Mouse (Mus musculus) intestine, postnatal 0 days (tissue): ENCODE data around the gene Samm50. TPM values are rescaled to one million over a fixed set of nuclear protein-coding genes. Genes with fewer than 3 reads are reported as not detected.

ENCODE experiments used
- ATAC-seq: fragments of 200-750 bp; cut with Nextera tagmentation; 2 replicates; pipeline ENCODE4 v1.8.0; 2017; ENCODE audit warnings: mild to moderate bottlenecking, moderate TSS enrichment, moderate library complexity
- H3K27ac ChIP-seq: fragments of 300-500 bp; sonication (generic); 2 replicates; pipeline ENCODE4 v1.5.1; 2014; ENCODE audit warnings: mild to moderate bottlenecking, low read depth, low read length, moderate library complexity
- H3K27me3 ChIP-seq: fragments of 300-500 bp; sonication (generic); replicated peaks from 2 replicates; pipeline ENCODE4 v1.6.1; 2014; ENCODE audit warnings: low read length, mixed read lengths; ENCODE audit not compliant: control insufficient read depth, insufficient read depth
- H3K36me3 ChIP-seq: fragments of 300-500 bp; sonication (generic); 2 replicates; pipeline ENCODE4 v1.6.1; 2014; ENCODE audit warnings: mild to moderate bottlenecking, moderate library complexity; ENCODE audit not compliant: control insufficient read depth, insufficient read depth
- H3K4me1 ChIP-seq: fragments of 300-500 bp; sonication (generic); replicated peaks from 2 replicates; pipeline ENCODE4 v1.6.1; 2014; ENCODE audit warnings: antibody characterized with exemption, low read length, mixed read lengths; ENCODE audit not compliant: control insufficient read depth, insufficient read depth
- H3K4me2 ChIP-seq: fragments of 300-500 bp; sonication (generic); replicated peaks from 2 replicates; pipeline ENCODE4 v1.6.1; 2014; ENCODE audit warnings: low read depth, mild to moderate bottlenecking, moderate library complexity
- H3K4me3 ChIP-seq: fragments of 300-500 bp; sonication (generic); 2 replicates; pipeline ENCODE4 v1.5.1; 2014; ENCODE audit warnings: low read depth, low read length
- H3K9ac ChIP-seq: fragments of 300-500 bp; sonication (generic); 2 replicates; pipeline ENCODE4 v1.6.1; 2014; ENCODE audit warnings: mild to moderate bottlenecking, low read depth, low read length
- H3K9me3 ChIP-seq: fragments of 300-500 bp; sonication (generic); 2 replicates; pipeline ENCODE4 v1.6.1; 2016; ENCODE audit warnings: mixed run types; ENCODE audit not compliant: control insufficient read depth
- CTCF ChIP-seq: sonication (generic); IDR thresholded peaks from 2 replicates; pipeline ENCODE4 v1.5.1; 2016; ENCODE audit warnings: low read depth, mild to moderate bottlenecking, control low read depth, antibody characterized with exemption, moderate library complexity
- WGBS: fragments of 180-500 bp; shearing (Covaris S2); extraction: QIAGEN DNeasy Blood & Tissue Kit; methylation state at CpG from one replicate; pipeline ENCODE4 v1.1.7; 2014; 5-methylcytosine and 5-hydroxymethylcytosine counted together
- polyA plus RNA-seq: library from polyadenylated mRNA; unstranded; fragments of >200 nt; fragmentation: Nextera tagmentation; extraction: Ambion mirVana; gene quantifications from 2 replicates; pipeline ENCODE4 v1.2.1, GENCODE M21; 2015

Gene Samm50
- polyA plus RNA-seq, 1 experiment from 2014 or later: 110 TPM

DNA sequence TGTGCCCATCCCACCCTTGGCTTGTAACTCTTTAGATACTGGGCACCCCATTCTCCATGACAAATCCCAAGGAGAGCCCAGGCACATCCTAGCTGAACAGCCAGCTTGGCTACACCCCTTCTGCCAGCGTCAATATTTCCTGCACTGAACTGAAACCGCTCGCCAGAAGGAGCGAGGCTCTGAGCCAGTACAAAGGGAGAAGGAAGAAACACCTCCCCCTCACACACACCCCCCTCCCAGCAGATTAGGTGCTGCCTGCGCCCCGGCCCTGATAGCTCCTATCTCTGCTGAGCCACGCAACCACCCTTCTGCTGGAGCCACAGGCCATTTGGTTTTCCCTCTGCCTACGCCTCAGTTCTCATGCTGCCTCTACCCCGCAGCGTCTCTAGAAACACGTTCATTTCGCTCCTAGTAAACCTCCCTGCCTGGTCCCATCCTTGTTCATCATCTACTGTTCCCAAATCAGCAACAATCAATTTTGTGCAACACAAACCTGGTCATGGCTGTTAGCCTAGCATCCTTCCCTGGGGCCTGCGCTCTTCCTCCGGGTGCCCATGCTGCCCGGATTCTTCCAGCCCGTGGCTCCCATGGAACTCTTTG lies 39.2 kb downstream of the Samm50 start:
- no peak for ATAC-seq
- H3K36me3 ChIP-seq: no peaks in the 10 kb centered on the region
- TF ChIP-seq CTCF: no peak
- H3K27ac ChIP-seq: no peak overlapping the region
- no peak overlapping the region for H3K9ac ChIP-seq
- H3K4me1 ChIP-seq: no peaks in the 10 kb centered on the region
- 10% methylated on average over 16 of the region's 16 CpGs for WGBS
- no peaks in the 10 kb centered on the region for H3K9me3 ChIP-seq
- H3K27me3 ChIP-seq: peaks cover 13% of the 10 kb centered on the region
- peak overlapping the region; percentile 49 for H3K4me3 ChIP-seq
- peak overlapping the region; percentile 78 for H3K4me2 ChIP-seq

DNA sequence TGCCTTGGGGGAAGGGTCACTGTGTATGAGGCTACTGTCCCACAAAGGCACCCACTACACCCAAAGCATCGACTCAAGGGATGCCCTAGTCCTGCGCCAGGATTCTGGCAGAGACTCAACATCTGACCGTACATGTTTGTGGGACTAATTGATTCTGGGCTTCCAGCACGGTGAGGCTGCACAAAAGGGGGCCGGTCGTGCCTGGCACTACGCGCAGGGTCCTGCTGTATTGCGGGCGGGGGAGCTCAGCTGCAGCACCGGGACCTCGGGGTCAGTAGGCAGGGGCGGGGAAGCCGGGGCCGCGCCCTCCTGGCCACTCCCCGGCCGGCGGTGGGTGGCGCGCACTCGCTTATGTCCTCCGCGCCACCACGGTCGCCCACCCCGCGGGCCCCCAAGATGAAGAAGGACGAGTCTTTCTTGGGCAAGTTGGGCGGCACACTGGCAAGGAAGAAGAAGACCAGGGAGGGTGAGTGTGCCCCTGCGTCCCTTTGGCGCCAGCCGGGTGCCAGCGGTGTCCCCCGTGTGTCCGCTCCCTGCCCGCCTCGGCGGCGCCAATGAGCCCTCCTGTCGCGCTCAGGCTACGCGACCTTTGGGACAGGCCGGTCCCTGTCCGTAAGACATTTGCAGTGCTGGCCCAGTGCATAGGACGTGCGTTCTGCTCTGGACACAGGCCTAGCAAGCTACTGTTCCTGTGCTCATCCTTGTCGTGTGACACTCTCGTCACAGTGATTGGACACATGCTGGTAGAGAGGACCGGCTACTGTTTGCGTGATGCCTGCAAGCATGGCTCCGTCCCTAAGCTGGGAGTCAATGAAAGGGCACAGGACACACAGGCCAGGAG lies 39.9 kb downstream of the Samm50 start, which contains the start of gene Parvb:
Gene Parvb, plus strand, starts transcription at position 323 of the 841 bp plus-strand sequence.
- Histone ChIP-seq H3K4me3 (peak within 1 kb of the TSS; percentile 49), H3K4me2 (peak within 1 kb of the TSS; percentile 78), H3K27me3 (peaks cover 13% of the 10 kb centered on the region), H3K9ac (peak within 1 kb of the TSS; percentile 32; the same call in 1 of the 2 replicates), H3K36me3 (no peaks in the 10 kb centered on the region), H3K9me3 (no peaks in the 10 kb centered on the region), H3K27ac (no peak within 1 kb of the TSS), H3K4me1 (no peaks in the 10 kb centered on the region)
- WGBS: 2% methylated on average over 52 of the region's 53 CpGs
- ATAC-seq: 0 out of 2 replicates have a peak, but pooled peaks have one; percentile 26
- TF ChIP-seq CTCF: no peak

DNA sequence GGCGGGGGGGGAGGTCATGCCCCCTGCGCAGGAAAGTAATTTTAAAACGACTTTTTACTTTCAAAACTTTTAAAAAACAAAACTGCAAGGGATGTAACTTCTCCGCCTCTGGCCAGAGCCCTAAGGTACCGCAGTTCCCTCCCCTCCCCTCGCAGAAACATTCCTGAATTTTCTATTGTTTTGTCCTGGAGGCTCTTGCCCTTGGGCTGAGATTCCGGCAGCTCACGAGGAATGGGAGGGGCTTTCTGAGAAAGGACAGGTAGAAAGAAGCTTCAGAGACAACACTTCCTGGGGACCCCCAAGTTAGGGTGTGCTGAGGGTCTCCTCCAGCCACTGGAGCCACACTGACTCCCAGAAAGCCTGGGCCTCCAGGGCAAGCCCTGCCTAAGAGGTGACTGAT lies 40.6 kb downstream of the Samm50 start:
- ATAC-seq: no peak
- H3K9ac ChIP-seq: no peak overlapping the region
- H3K4me2 ChIP-seq: peak overlapping the region; percentile 78
- 41% methylated on average over 8 of the region's 8 CpGs for WGBS
- TF ChIP-seq CTCF: no peak
- H3K4me3 ChIP-seq: peak overlapping the region; percentile 49
- no peaks in the 10 kb centered on the region for H3K9me3 ChIP-seq
- no peaks in the 10 kb centered on the region for H3K4me1 ChIP-seq
- H3K27me3 ChIP-seq: peaks cover 13% of the 10 kb centered on the region
- no peak overlapping the region for H3K27ac ChIP-seq
- no peaks in the 10 kb centered on the region for H3K36me3 ChIP-seq

DNA sequence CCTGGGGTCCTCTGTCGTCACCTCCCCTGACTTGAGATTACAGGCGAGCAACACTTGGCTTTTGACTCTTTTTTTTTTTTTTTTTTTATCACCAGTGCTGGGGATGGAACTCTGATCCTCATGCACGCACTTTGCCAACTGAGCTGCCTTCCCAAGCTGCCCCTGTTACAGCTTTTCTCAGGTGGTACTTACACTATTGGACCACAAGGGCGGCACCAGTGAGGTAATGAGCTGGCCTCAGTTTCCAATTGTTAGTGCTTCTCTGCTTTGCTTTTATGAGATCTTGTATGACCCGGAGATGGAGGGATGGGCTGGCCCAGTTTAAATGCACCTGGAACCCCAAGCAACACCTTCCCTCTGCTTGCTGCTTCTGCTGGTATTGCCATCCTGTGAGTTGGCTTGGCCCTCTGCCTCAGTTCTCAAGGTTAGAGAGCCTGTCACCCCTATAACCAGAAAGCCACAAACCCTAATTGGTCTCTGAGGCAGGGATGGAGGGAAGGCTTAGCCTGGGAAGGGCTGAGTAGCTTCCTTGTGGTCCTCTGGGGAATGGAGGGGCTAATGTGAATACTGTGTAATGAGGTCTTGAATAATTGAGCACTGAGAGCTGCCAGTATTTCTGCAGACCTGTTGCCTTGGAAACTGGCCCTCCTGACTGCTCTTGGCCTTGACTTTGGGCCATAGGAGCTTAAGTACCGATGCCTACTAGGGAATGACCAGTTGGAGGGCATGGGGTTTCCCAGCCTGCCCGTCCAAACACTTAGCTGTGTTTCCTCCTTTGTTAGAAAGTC lies 42.9 kb downstream of the Samm50 start:
- no peak for ATAC-seq
- Histone ChIP-seq H3K9me3 (no peaks in the 10 kb centered on the region), H3K4me2 (no peak overlapping the region), H3K9ac (no peak overlapping the region), H3K4me3 (no peak overlapping the region), H3K27me3 (peaks cover 17% of the 10 kb centered on the region), H3K27ac (0 out of 2 replicates have a peak overlapping the region, but pooled peaks have one; percentile 50), H3K4me1 (no peaks in the 10 kb centered on the region), H3K36me3 (no peaks in the 10 kb centered on the region)
- WGBS: 86% methylated on average over 7 of the region's 7 CpGs
- TF ChIP-seq CTCF: peak; percentile 37

DNA sequence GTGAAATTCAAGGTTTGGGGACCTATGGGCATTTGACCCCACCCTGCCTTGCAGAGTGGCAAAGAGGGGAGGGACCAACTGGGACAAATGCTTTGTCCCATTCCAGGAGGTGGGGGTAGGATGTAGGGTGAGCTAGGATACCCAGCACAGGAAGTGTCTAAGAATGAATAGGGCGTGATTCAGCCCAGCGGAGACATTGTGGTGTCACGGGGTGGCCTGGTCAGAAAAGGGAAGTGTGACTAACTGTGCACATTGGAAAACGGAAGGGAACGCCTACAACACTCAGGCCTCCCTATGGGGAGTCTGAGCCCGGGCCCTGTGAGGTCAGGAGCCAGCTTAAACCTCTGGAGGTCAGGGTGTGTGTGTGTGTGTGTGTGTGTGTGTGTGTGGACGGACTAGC lies 43.6 kb downstream of the Samm50 start:
- WGBS: 69% methylated on average over 7 of the region's 7 CpGs

DNA sequence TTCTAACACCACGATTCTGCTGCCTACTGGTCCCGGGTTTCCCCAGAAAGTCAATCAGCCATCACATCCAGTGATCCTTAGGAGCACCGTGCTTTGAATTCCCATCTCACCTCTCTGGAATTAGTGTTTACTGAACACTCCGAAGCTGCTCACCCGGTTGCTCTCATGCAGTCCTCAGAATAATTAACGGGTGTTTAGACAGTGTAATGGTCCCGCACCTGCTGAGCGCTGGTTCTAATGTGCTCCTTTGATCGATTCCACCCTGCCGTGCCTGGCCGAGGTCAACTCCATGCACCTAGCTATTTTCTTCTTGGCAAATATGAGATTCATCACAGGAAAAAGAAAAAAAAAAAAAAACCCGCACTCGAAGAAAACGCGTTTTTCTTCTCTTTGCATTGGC lies 46.5 kb downstream of the Samm50 start:
- Histone ChIP-seq H3K27me3 (0 out of 2 replicates have a peak, but pooled peaks cover 4% of the 10 kb centered on the region), H3K27ac (no peak overlapping the region), H3K9me3 (no peaks in the 10 kb centered on the region), H3K4me2 (0 out of 2 replicates have a peak overlapping the region, but pooled peaks have one; percentile 30), H3K4me3 (no peak overlapping the region), H3K9ac (no peak overlapping the region), H3K4me1 (no peaks in the 10 kb centered on the region), H3K36me3 (no peaks in the 10 kb centered on the region)
- 16% methylated on average over 15 of the region's 15 CpGs for WGBS
- no peak for TF ChIP-seq CTCF
- no peak for ATAC-seq

More for the DNA sequence above, 43.6 kb downstream of the Samm50 start:
- no peak overlapping the region for H3K4me2 ChIP-seq
- H3K27ac ChIP-seq: no peak overlapping the region
- H3K9me3 ChIP-seq: no peaks in the 10 kb centered on the region
- H3K4me3 ChIP-seq: no peak overlapping the region
- no peak for TF ChIP-seq CTCF
- no peak for ATAC-seq
- no peaks in the 10 kb centered on the region for H3K36me3 ChIP-seq
- H3K4me1 ChIP-seq: no peaks in the 10 kb centered on the region
- peaks cover 17% of the 10 kb centered on the region for H3K27me3 ChIP-seq
- no peak overlapping the region for H3K9ac ChIP-seq
